ENCODE assay signal across 29 mouse cellular contexts in the genomic region with DNA sequence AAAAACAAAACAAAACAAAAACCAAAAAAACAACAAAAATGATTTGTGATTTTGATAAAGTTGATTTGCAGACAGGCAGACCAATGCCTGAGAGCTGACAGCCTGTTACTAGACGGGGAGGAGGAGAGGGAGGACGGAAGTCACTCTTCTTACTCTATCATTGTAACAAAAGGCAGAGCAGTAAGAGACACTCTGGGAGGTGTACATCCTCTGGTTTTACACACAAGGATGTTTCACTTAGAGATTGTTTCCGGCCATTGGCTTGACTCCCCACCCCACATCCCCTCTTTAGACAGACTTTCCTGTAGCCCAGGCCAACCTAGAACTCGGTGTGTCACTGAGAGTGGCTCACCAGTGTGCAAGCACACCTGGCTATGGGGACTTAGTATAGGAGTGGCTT. TPM values are rescaled to one million over a fixed set of nuclear protein-coding genes. Genes with fewer than 3 reads are reported as not detected.
DNase-seq lines count a peak whose midpoint lies in the region; ATAC-seq and TF ChIP-seq lines count a peak whose summit lies in the region.
"Had no signal": no experiment of that assay in that cellular context is flagged by ENCODE, and none has a peak within 500 bp of the region (broad histone marks: within the 10 kb centered on the region; RNA-seq: fewer than 3 reads in every experiment).

No protein-coding gene starts in this region.

- no peaks in the 10 kb centered on the region for H3K36me3 ChIP-seq in thymus, adult 2 months (ENCODE audit: control insufficient read depth, insufficient read depth, low read length)
- H3K36me3 ChIP-seq: embryonic facial prominence, embryonic 15.5 days; forebrain, embryonic 12.5 days; heart, embryonic 10.5 days; heart, embryonic 15.5 days; hindbrain, embryonic 13.5 days; neural tube, embryonic 15.5 days had no signal

- no peak overlapping the region for H3K4me3 ChIP-seq in thymus, adult 2 months (ENCODE audit: control insufficient read depth, insufficient read depth, low read length)
- H3K4me3 ChIP-seq in olfactory bulb, adult 2 months (ENCODE audit: insufficient read depth, low read depth, low read length) = no peak overlapping the region
- H3K4me3 ChIP-seq: embryonic facial prominence, embryonic 15.5 days; forebrain, embryonic 12.5 days; heart, embryonic 10.5 days; heart, embryonic 15.5 days; hindbrain, embryonic 13.5 days; neural tube, embryonic 15.5 days had no signal

- WGBS in thymus, adult 2 months = 45% methylated on average over 4 of the region's 4 CpGs
- 76% methylated on average over 4 of the region's 4 CpGs for WGBS in olfactory bulb, adult 2 months

- peaks cover 5% of the 10 kb centered on the region for H3K4me1 ChIP-seq in thymus, adult 2 months (replicated peaks; ENCODE audit: control insufficient read depth, insufficient read depth, low read length)
- H3K4me1 ChIP-seq in olfactory bulb, adult 2 months (ENCODE audit: control insufficient read depth, insufficient read depth, low read length) = peaks cover 8% of the 10 kb centered on the region
- H3K4me1 ChIP-seq: embryonic facial prominence, embryonic 15.5 days; forebrain, embryonic 12.5 days; hindbrain, embryonic 13.5 days had no signal

- no peaks in the 10 kb centered on the region for H3K27me3 ChIP-seq in thymus, adult 2 months (ENCODE audit: control insufficient read depth, insufficient read depth, low read length)
- H3K27me3 ChIP-seq: embryonic facial prominence, embryonic 15.5 days; forebrain, embryonic 12.5 days; heart, embryonic 15.5 days; hindbrain, embryonic 13.5 days; neural tube, embryonic 15.5 days had no signal

- no peak for TF ChIP-seq POLR2A in thymus, adult 2 months (IDR thresholded peaks at IDR 0.05; ENCODE audit: control insufficient read depth, extremely low read depth, insufficient read depth, low read length, poor library complexity)
- no peak for TF ChIP-seq POLR2A in olfactory bulb, adult 2 months (IDR thresholded peaks at IDR 0.05; ENCODE audit: insufficient read depth, low read depth, low read length)

- H3K27ac ChIP-seq in thymus, adult 2 months (ENCODE audit: control insufficient read depth, insufficient read depth, low read length) = no peak overlapping the region
- peak overlapping the region; percentile 46; the same call in 1 of the 2 replicates for H3K27ac ChIP-seq in olfactory bulb, adult 2 months (ENCODE audit: insufficient read depth, low read depth, low read length)
- H3K27ac ChIP-seq: embryonic facial prominence, embryonic 15.5 days; forebrain, embryonic 12.5 days; heart, embryonic 10.5 days; heart, embryonic 15.5 days; hindbrain, embryonic 13.5 days; liver, embryonic 14.5 days; neural tube, embryonic 15.5 days; stomach, postnatal 0 days had no signal

- TF ChIP-seq CTCF in thymus, adult 2 months (IDR thresholded peaks at IDR 0.05; ENCODE audit: borderline replicate concordance, control insufficient read depth, extremely low read depth, insufficient read depth, low read length, poor library complexity) = no peak
- no peak for TF ChIP-seq CTCF in olfactory bulb, adult 2 months (IDR thresholded peaks at IDR 0.05; ENCODE audit: insufficient read depth, low read depth, low read length)

- peak; percentile 33 for DNase-seq in thymus, postnatal 14 days
- no peak for DNase-seq in thymus, adult 2 months
- no peak for DNase-seq in urinary bladder, postnatal 10 days (ENCODE audit: low spot score)
- no peak for DNase-seq in left cerebral cortex, adult 11 months (ENCODE audit: low spot score)
- DNase-seq: adrenal gland, postnatal 36 days; cerebellum, adult 18-20 months; cerebellum, postnatal 10 days; forebrain, postnatal 0 days; gastrocnemius, postnatal 10 days; kidney, adult 11 months; kidney, postnatal 14 days; layer of hippocampus, adult 9-11 months; liver; lung, adult 2 months; lung, postnatal 4 days; midbrain, embryonic 14.5 days; right cerebral cortex, postnatal 25 days; spleen, adult 18-20 months had no signal

- peak; percentile 53 for ATAC-seq in activated CD4-positive, CD25-positive, alpha-beta regulatory T cell, adult 4 months
- no peak for ATAC-seq in megakaryocyte progenitor cell, adult 5-6 weeks (replicated peaks; ENCODE audit: poor library complexity)
- ATAC-seq: forebrain, postnatal 0 days had no signal

RNA-seq across cellular contexts. Expression of a gene that starts 11.0 kb away (rescaled TPM):
- 18.7 and 19.9 TPM in 2 replicates for polyA plus RNA-seq in thymus, adult 2 months (2012; rRNA removed)
- polyA plus RNA-seq in activated CD4-positive, CD25-positive, alpha-beta regulatory T cell, adult 4 months (2017; shearing (Covaris generic)) = 1 to 10 TPM; 3.3 TPM
- 116 TPM in 1 of 2 replicates, not detected in the other for polyA plus RNA-seq in olfactory bulb, adult 2 months (2012; ENCODE audit: insufficient read depth, insufficient read length, low replicate concordance, missing spikeins)
- 7.8 and 10.4 TPM in 2 replicates for total RNA-seq in megakaryocyte progenitor cell, adult 5-6 weeks (2015)
- total RNA-seq in megakaryocyte progenitor cell, adult 5-6 weeks (2017) = 14.0 and 14.5 TPM in 2 replicates

RNA-seq across cellular contexts. Expression of a gene that starts 45.8 kb away (rescaled TPM):
- polyA plus RNA-seq in thymus, adult 2 months (2012; rRNA removed) = 33.7 and 36.5 TPM in 2 replicates
- 1 to 10 TPM; 2.4 to 5.2 TPM for polyA plus RNA-seq in activated CD4-positive, CD25-positive, alpha-beta regulatory T cell, adult 4 months (2017; shearing (Covaris generic))
- not detected in 2 replicates for polyA plus RNA-seq in olfactory bulb, adult 2 months (2012; ENCODE audit: insufficient read depth, insufficient read length, low replicate concordance, missing spikeins)
- total RNA-seq in megakaryocyte progenitor cell, adult 5-6 weeks (2015) = 5.3 and 6.3 TPM in 2 replicates
- total RNA-seq in megakaryocyte progenitor cell, adult 5-6 weeks (2017) = 11.9 and 17.3 TPM in 2 replicates
